28 mouse cellular contexts compared by ENCODE assay signal in the genomic region with DNA sequence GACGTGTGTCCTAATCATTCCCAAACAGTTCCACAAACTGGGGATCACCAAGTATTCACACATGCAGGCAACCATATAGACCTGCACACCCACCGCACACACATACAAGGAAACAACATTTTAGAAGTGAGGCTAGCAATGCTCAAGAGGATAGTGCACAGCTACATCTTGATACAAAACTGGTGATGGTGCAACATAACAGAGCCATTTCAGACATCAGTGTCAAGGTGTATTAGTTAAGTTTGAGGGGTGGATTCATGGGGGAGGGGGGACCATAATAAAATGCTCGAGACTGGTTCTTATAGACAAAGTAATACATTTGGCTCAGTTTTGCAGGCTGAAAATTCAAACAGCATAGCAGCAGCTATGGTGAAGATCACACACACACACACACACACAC. TPM values are rescaled to one million over a fixed set of nuclear protein-coding genes. Genes with fewer than 3 reads are reported as not detected.
A peak's percentile ranks its signal among the peaks of the same experiment; 100 is the strongest.
DNase-seq lines count a peak whose midpoint lies in the region; ATAC-seq and TF ChIP-seq lines count a peak whose summit lies in the region.
"Had no signal": no experiment of that assay in that cellular context is flagged by ENCODE, and none has a peak within 500 bp of the region (broad histone marks: within the 10 kb centered on the region; RNA-seq: fewer than 3 reads in every experiment).

No protein-coding gene starts in this region.

- DNase-seq in A20 (ENCODE audit: low read depth, low spot score) (peak; percentile 53), MEL (ENCODE audit: low read depth, low spot score) (no peak)
- DNase-seq in gastrocnemius, postnatal 14 days = no peak
- DNase-seq in embryonic facial prominence, embryonic 10.5 days (ENCODE audit: low spot score) = no peak
- DNase-seq: adrenal gland, adult 8-10 months; cerebellum, adult 9-10 months; cerebellum, postnatal 36 days; forebrain, postnatal 0 days; gastrocnemius, postnatal 10 days; heart, postnatal 14 days; kidney, adult 2 months; kidney, postnatal 10 days; layer of hippocampus, postnatal 36 days; midbrain, embryonic 14.5 days; right cerebral cortex, adult 18-20 months; spleen, adult 18-20 months; thymus, adult 2 months; thymus, postnatal 4 days had no signal

- TF ChIP-seq CTCF in intestine, postnatal 0 days (IDR thresholded peaks at IDR 0.05; ENCODE audit: low read depth) = no peak
- no peak for TF ChIP-seq CTCF in MEL (IDR thresholded peaks at IDR 0.05 in 2 of 3, conservative IDR thresholded peaks at IDR 0.05 in 1 of 3; ENCODE audit: control insufficient read depth in 1 of 3, insufficient read depth in 1 of 3, low read depth in 2 of 3, low read length in 3 of 3, poor library complexity in 1 of 3, severe bottlenecking in 1 of 3)

- no peak overlapping the region for H3K27ac ChIP-seq in intestine, postnatal 0 days (ENCODE audit: low read depth, low read length)
- H3K27ac ChIP-seq in intestine, embryonic 16.5 days (ENCODE audit: low read length) = no peak overlapping the region
- no peak overlapping the region for H3K27ac ChIP-seq in MEL (ENCODE audit: control insufficient read depth, low read depth, low read length)
- H3K27ac ChIP-seq in liver, embryonic 16.5 days (ENCODE audit: low read length) = no peak overlapping the region
- no peak overlapping the region for H3K27ac ChIP-seq in embryonic facial prominence, embryonic 10.5 days (replicated peaks)
- H3K27ac ChIP-seq: embryonic facial prominence, embryonic 13.5 days; forebrain, embryonic 12.5 days; hindbrain, embryonic 10.5 days; hindbrain, embryonic 15.5 days; limb, embryonic 10.5 days; limb, embryonic 15.5 days; lung, embryonic 15.5 days had no signal

- H3K4me1 ChIP-seq in intestine, postnatal 0 days (replicated peaks; ENCODE audit: control insufficient read depth, insufficient read depth, low read length) = no peaks in the 10 kb centered on the region
- 0 out of 2 replicates have a peak, but pooled peaks cover 2% of the 10 kb centered on the region for H3K4me1 ChIP-seq in intestine, embryonic 16.5 days (ENCODE audit: control insufficient read depth, insufficient read depth, low read length)
- H3K4me1 ChIP-seq in MEL (ENCODE audit: control insufficient read depth in 1 of 2, insufficient read depth in 2 of 2, low read length in 2 of 2) = peaks cover 9 to 14% of the 10 kb centered on the region in 2 experiments
- H3K4me1 ChIP-seq in liver, embryonic 16.5 days (ENCODE audit: control insufficient read depth, low read depth, low read length) = peaks cover 23% of the 10 kb centered on the region
- H3K4me1 ChIP-seq in embryonic facial prominence, embryonic 10.5 days = peaks cover 13% of the 10 kb centered on the region; the same call in 1 of the 2 replicates

- 79% methylated on average over 3 of the region's 3 CpGs for WGBS in intestine, postnatal 0 days
- WGBS in intestine, embryonic 16.5 days = 79% methylated on average over 3 of the region's 3 CpGs
- WGBS in liver, embryonic 16.5 days (ENCODE audit: insufficient replicate concordance) = 59% methylated on average over 3 of the region's 3 CpGs
- 83% methylated on average over 3 of the region's 3 CpGs for WGBS in embryonic facial prominence, embryonic 10.5 days

- peaks cover 55% of the 10 kb centered on the region for H3K79me2 ChIP-seq in MEL (ENCODE audit: control insufficient read depth, insufficient read depth, low read length, poor library complexity)

- H3K9ac ChIP-seq in intestine, postnatal 0 days (ENCODE audit: low read depth, low read length) = no peak overlapping the region
- no peak overlapping the region for H3K9ac ChIP-seq in intestine, embryonic 16.5 days (ENCODE audit: low read depth, low read length)
- H3K9ac ChIP-seq in MEL (ENCODE audit: control insufficient read depth, low read depth, low read length, poor library complexity, severe bottlenecking) = peak overlapping the region; percentile 39
- H3K9ac ChIP-seq in liver, embryonic 16.5 days (ENCODE audit: low read depth, low read length) = peak overlapping the region; percentile 44
- H3K9ac ChIP-seq: embryonic facial prominence, embryonic 13.5 days; forebrain, embryonic 12.5 days; forebrain, postnatal 0 days; hindbrain, embryonic 15.5 days; limb, embryonic 15.5 days; lung, embryonic 15.5 days had no signal

- TF ChIP-seq EP300 in MEL (IDR thresholded peaks at IDR 0.05; ENCODE audit: low read depth in 1 of 2, low read length in 2 of 2) = no peak

- TF ChIP-seq RAD21 in MEL (IDR thresholded peaks at IDR 0.05; ENCODE audit: low read depth, low read length) = no peak

- TF ChIP-seq POLR2A in MEL (IDR thresholded peaks at IDR 0.05; ENCODE audit: control insufficient read depth in 1 of 2, insufficient read depth in 1 of 2, low read depth in 1 of 2, low read length in 2 of 2, poor library complexity in 1 of 2) = no peak

- peaks cover 10% of the 10 kb centered on the region; the same call in 1 of the 2 replicates for H3K27me3 ChIP-seq in intestine, postnatal 0 days (replicated peaks; ENCODE audit: control insufficient read depth, insufficient read depth, low read length)
- H3K27me3 ChIP-seq in intestine, embryonic 16.5 days (replicated peaks; ENCODE audit: control insufficient read depth, insufficient read depth, low read length) = 0 out of 2 replicates have a peak, but pooled peaks cover 2% of the 10 kb centered on the region
- no peaks in the 10 kb centered on the region for H3K27me3 ChIP-seq in MEL (ENCODE audit: control insufficient read depth in 1 of 2, insufficient read depth in 2 of 2, low read length in 2 of 2)
- peaks cover 3% of the 10 kb centered on the region; the same call in 1 of the 2 replicates for H3K27me3 ChIP-seq in liver, embryonic 16.5 days (ENCODE audit: control insufficient read depth, insufficient read depth, low read depth, low read length)
- H3K27me3 ChIP-seq in embryonic facial prominence, embryonic 10.5 days (replicated peaks; ENCODE audit: low read depth, poor library complexity, severe bottlenecking) = peaks cover 22% of the 10 kb centered on the region

- ATAC-seq in intestine, postnatal 0 days = no peak
- ATAC-seq in intestine, embryonic 16.5 days = no peak
- ATAC-seq in liver, embryonic 16.5 days (ENCODE audit: low read depth) = no peak
- ATAC-seq: forebrain, postnatal 0 days had no signal

- no peak overlapping the region for H3K4me3 ChIP-seq in intestine, postnatal 0 days (ENCODE audit: low read depth, low read length)
- no peak overlapping the region for H3K4me3 ChIP-seq in intestine, embryonic 16.5 days (ENCODE audit: low read length)
- H3K4me3 ChIP-seq in MEL (ENCODE audit: control insufficient read depth in 1 of 2, insufficient read depth in 1 of 2, low read depth in 2 of 2, low read length in 2 of 2) = peak overlapping the region; percentile 56 to 94
- H3K4me3 ChIP-seq in liver, embryonic 16.5 days (ENCODE audit: low read depth, low read length) = peak overlapping the region; percentile 20
- H3K4me3 ChIP-seq in embryonic facial prominence, embryonic 10.5 days = no peak overlapping the region
- H3K4me3 ChIP-seq: embryonic facial prominence, embryonic 13.5 days; forebrain, embryonic 12.5 days; hindbrain, embryonic 10.5 days; hindbrain, embryonic 15.5 days; limb, embryonic 10.5 days; limb, embryonic 15.5 days; lung, embryonic 15.5 days had no signal

- no peaks in the 10 kb centered on the region for H3K36me3 ChIP-seq in intestine, postnatal 0 days (ENCODE audit: control insufficient read depth, insufficient read depth)
- H3K36me3 ChIP-seq in intestine, embryonic 16.5 days (ENCODE audit: control insufficient read depth, insufficient read depth, low read length) = no peaks in the 10 kb centered on the region
- peaks cover 0 to 21% of the 10 kb centered on the region in 2 experiments; a peak in 2 of 4 replicates for H3K36me3 ChIP-seq in MEL (ENCODE audit: control insufficient read depth in 1 of 2, insufficient read depth in 2 of 2, low read length in 2 of 2)
- no peaks in the 10 kb centered on the region for H3K36me3 ChIP-seq in liver, embryonic 16.5 days (ENCODE audit: control insufficient read depth, insufficient read depth)
- no peaks in the 10 kb centered on the region for H3K36me3 ChIP-seq in embryonic facial prominence, embryonic 10.5 days (replicated peaks)
- H3K36me3 ChIP-seq: embryonic facial prominence, embryonic 13.5 days; forebrain, embryonic 12.5 days; hindbrain, embryonic 10.5 days; hindbrain, embryonic 15.5 days; limb, embryonic 10.5 days; limb, embryonic 15.5 days; lung, embryonic 15.5 days had no signal

- H3K4me2 ChIP-seq in intestine, postnatal 0 days (replicated peaks; ENCODE audit: low read depth) = peak overlapping the region; percentile 38; the same call in 1 of the 2 replicates
- no peak overlapping the region for H3K4me2 ChIP-seq in intestine, embryonic 16.5 days (ENCODE audit: low read depth, low read length)
- H3K4me2 ChIP-seq in liver, embryonic 16.5 days (ENCODE audit: low read depth, low read length) = peak overlapping the region; percentile 49
- H3K4me2 ChIP-seq: embryonic facial prominence, embryonic 13.5 days; forebrain, embryonic 12.5 days; hindbrain, embryonic 15.5 days; limb, embryonic 15.5 days; lung, embryonic 15.5 days had no signal

- H3K9me3 ChIP-seq in intestine, postnatal 0 days (ENCODE audit: control insufficient read depth) = no peaks in the 10 kb centered on the region
- H3K9me3 ChIP-seq in intestine, embryonic 16.5 days (ENCODE audit: control insufficient read depth, low read length) = no peaks in the 10 kb centered on the region
- H3K9me3 ChIP-seq in MEL (replicated peaks; ENCODE audit: insufficient read depth, low read length) = no peaks in the 10 kb centered on the region
- no peaks in the 10 kb centered on the region for H3K9me3 ChIP-seq in liver, embryonic 16.5 days (replicated peaks; ENCODE audit: control insufficient read depth, low read length)
- no peaks in the 10 kb centered on the region for H3K9me3 ChIP-seq in embryonic facial prominence, embryonic 10.5 days
- H3K9me3 ChIP-seq: embryonic facial prominence, embryonic 13.5 days; forebrain, embryonic 12.5 days; hindbrain, embryonic 10.5 days; hindbrain, embryonic 15.5 days; limb, embryonic 10.5 days; limb, embryonic 15.5 days; lung, embryonic 15.5 days had no signal

- intact Hi-C loops in gastrocnemius, postnatal 14 days (cut with DNase I; ENCODE audit: low total_unique reads) = no loop called here

TF ChIP-seq in MEL, 35 proteins besides CTCF, POLR2A, EP300 and RAD21 (continues in another document):
- no peak for TF ChIP-seq BHLHE40 (IDR thresholded peaks at IDR 0.05; ENCODE audit: borderline replicate concordance, low read depth, low read length)
- no peak for TF ChIP-seq MAX (IDR thresholded peaks at IDR 0.05; ENCODE audit: low read length)
- no peak for TF ChIP-seq ETS1 (IDR thresholded peaks at IDR 0.05; ENCODE audit: low read depth, low read length)

RNA-seq across cellular contexts. Expression of a gene that starts 2.8 kb away (rescaled TPM):
- 6.3 and 6.9 TPM in 2 replicates for polyA plus RNA-seq in intestine, postnatal 0 days (2015; fragmentation: Nextera tagmentation; extraction: Ambion mirVana)
- polyA plus RNA-seq in intestine, embryonic 16.5 days (2015; fragmentation: Nextera tagmentation; extraction: Ambion mirVana) = 7.6 and 9.2 TPM in 2 replicates
- total RNA-seq in MEL (2012; rRNA removed) = 21.5 and 26.4 TPM in 2 replicates
- polyA plus RNA-seq in MEL (2012; ENCODE audit: insufficient read depth in 1 of 2, insufficient read length in 2 of 2, low read depth in 1 of 2, low replicate concordance in 2 of 2, missing spikeins in 1 of 2) = 100 to 1,000 TPM in 1 of 2 experiments, 10 to 100 TPM in 1; 29.7 to 335 TPM
- 5.6 and 5.8 TPM in 2 replicates for polyA plus RNA-seq in liver, embryonic 16.5 days (2015; fragmentation: Nextera tagmentation; extraction: Ambion mirVana)
- total RNA-seq in gastrocnemius, postnatal 14 days (2021) = 10 to 100 TPM; 11.8 to 12.9 TPM
- polyA plus RNA-seq in embryonic facial prominence, embryonic 10.5 days (2016; fragmentation: Nextera tagmentation; extraction: Ambion mirVana) = 7.6 and 7.8 TPM in 2 replicates

Comparison
In these comparisons a context has a peak if more than half of its experiments do, and no peak if none do; other contexts are left out.
1. H3K4me3 ChIP-seq: peak in MEL (2 of 2) and liver, embryonic 16.5 days (single experiment); none in intestine, postnatal 0 days (single experiment), intestine, embryonic 16.5 days (single experiment) and embryonic facial prominence, embryonic 10.5 days (single experiment).
2. H3K9ac ChIP-seq: peak in MEL (single experiment) and liver, embryonic 16.5 days (single experiment); none in intestine, postnatal 0 days (single experiment) and intestine, embryonic 16.5 days (single experiment).